Mouse (Mus musculus) liver, embryonic 14.5 days (tissue): Measurements from ENCODE around the gene Zfp36l1. TPM values are rescaled to one million over a fixed set of nuclear protein-coding genes. Genes with fewer than 3 reads are reported as not detected.

Source experiments
- ATAC-seq: fragments of 200-750 bp; cut with Nextera tagmentation; 2 replicates; pipeline ENCODE4 v1.8.0; 2017; ENCODE audit warnings: moderate number of reproducible peaks, mild to moderate bottlenecking, moderate library complexity; ENCODE audit not compliant: insufficient read depth
- DNase-seq, 3 experiments: peaks; one replicate each; pipeline ENCODE4 v3.0.0-alpha.2; 2012 to 2013; ENCODE audit warnings: low read depth in 3 of 3, low spot score in 3 of 3
- H3K27ac ChIP-seq: fragments of 300-500 bp; sonication (generic); 2 replicates; pipeline ENCODE4 v1.5.1; 2014; ENCODE audit warnings: moderate library complexity, mild to moderate bottlenecking, control low read depth, inconsistent platforms
- H3K27me3 ChIP-seq: fragments of 300-500 bp; sonication (generic); 2 replicates; pipeline ENCODE4 v1.6.1; 2014; ENCODE audit warnings: mild to moderate bottlenecking, low read length, moderate library complexity; ENCODE audit not compliant: control insufficient read depth, insufficient read depth
- H3K36me3 ChIP-seq: fragments of 300-500 bp; sonication (generic); replicated peaks from 2 replicates; pipeline ENCODE4 v1.6.1; 2014; ENCODE audit warnings: low read depth; ENCODE audit not compliant: control insufficient read depth, insufficient read depth
- H3K4me1 ChIP-seq, 2 experiments: fragments of 200-500 bp in 1 of 2; fragments of 300-500 bp in 1 of 2; sonication (generic) in 1 of 2; replicated peaks; 2 replicates each; pipeline ENCODE4 v1.6.1; 2012 to 2014; ENCODE audit warnings: antibody characterized with exemption in 1 of 2, inconsistent platforms in 1 of 2, low read length in 1 of 2; ENCODE audit not compliant: control insufficient read depth in 2 of 2, insufficient read depth in 2 of 2
- H3K4me2 ChIP-seq: fragments of 300-500 bp; sonication (generic); 2 replicates; pipeline ENCODE4 v1.6.1; 2014; ENCODE audit warnings: low read depth, mild to moderate bottlenecking, control low read depth, moderate library complexity
- H3K4me3 ChIP-seq, 2 experiments: fragments of 200-500 bp in 1 of 2; fragments of 300-500 bp in 1 of 2; sonication (generic) in 1 of 2; 2 replicates each; pipeline ENCODE4 v1.5.1; 2012 to 2014; ENCODE audit warnings: low read depth in 2 of 2, low read length in 2 of 2, mild to moderate bottlenecking in 2 of 2, control low read depth in 1 of 2, inconsistent platforms in 1 of 2, moderate library complexity in 1 of 2; ENCODE audit not compliant: insufficient read depth in 1 of 2
- H3K9ac ChIP-seq: fragments of 300-500 bp; sonication (generic); replicated peaks from 2 replicates; pipeline ENCODE4 v1.6.1; 2014; ENCODE audit warnings: mild to moderate bottlenecking, control low read depth, moderate library complexity
- H3K9me3 ChIP-seq: fragments of 300-500 bp; sonication (generic); 2 replicates; pipeline ENCODE4 v1.6.1; 2016; ENCODE audit warnings: low read length, mixed read lengths; ENCODE audit not compliant: control insufficient read depth
- CTCF ChIP-seq: IDR thresholded peaks from 2 replicates; pipeline ENCODE4 v1.5.1; 2016; ENCODE audit warnings: antibody characterized with exemption, low read depth, control low read depth
- EP300 ChIP-seq: IDR thresholded peaks from 2 replicates; pipeline ENCODE4 v1.6.1; 2016; ENCODE audit warnings: antibody characterized with exemption, low read depth
- WGBS: fragments of 180-500 bp; shearing (Covaris S2); extraction: QIAGEN DNeasy Blood & Tissue Kit; methylation state at CpG from one replicate; pipeline ENCODE4 v1.1.7; 2014; ENCODE audit not compliant: insufficient replicate concordance; 5-methylcytosine and 5-hydroxymethylcytosine counted together
- polyA plus RNA-seq, 2 experiments: library from polyadenylated mRNA; depleted of rRNA in 1 of 2; stranded (reverse) in 1 of 2; unstranded in 1 of 2; fragments of >200 nt; fragmentation: Nextera tagmentation in 1 of 2; extraction: Ambion mirVana in 1 of 2; gene quantifications; 2 replicates each; pipeline versions ENCODE4 v1.2.1 to v1.2.3; 2012 to 2014

Gene Zfp36l1
- polyA plus RNA-seq, 2 experiments: 19.4 to 22.7 TPM

- H3K27ac ChIP-seq: no peak overlapping the region
- H3K9me3 ChIP-seq: no peaks in the 10 kb centered on the region
- no peak for ATAC-seq
- no peak overlapping the region for H3K9ac ChIP-seq
- no peak overlapping the region for H3K4me2 ChIP-seq
- no peaks in the 10 kb centered on the region for H3K36me3 ChIP-seq
- TF ChIP-seq EP300 (no peak), CTCF (no peak)
- H3K4me1 ChIP-seq: peaks cover 3 to 34% of the 10 kb centered on the region in 2 experiments; a peak in 2 of 4 replicates
- H3K27me3 ChIP-seq: no peaks in the 10 kb centered on the region
- DNase-seq: no peak
- no peak overlapping the region for H3K4me3 ChIP-seq
- 33% methylated on average over 9 of the region's 9 CpGs for WGBS
These were observed 52.5 kb downstream of the Zfp36l1 start for GRCm38 (mm10) chr12:80060338-80060737.

- Histone ChIP-seq H3K4me3 (no peak overlapping the region), H3K36me3 (no peaks in the 10 kb centered on the region), H3K9ac (no peak overlapping the region), H3K4me2 (no peak overlapping the region), H3K9me3 (no peaks in the 10 kb centered on the region), H3K27me3 (no peaks in the 10 kb centered on the region), H3K4me1 (peaks cover 3 to 35% of the 10 kb centered on the region in 2 experiments; a peak in 2 of 4 replicates), H3K27ac (no peak overlapping the region)
- no peak for TF ChIP-seq CTCF
- TF ChIP-seq EP300: no peak
- ATAC-seq (no peak), DNase-seq (no peak)
- WGBS: 30% methylated on average over 5 of the region's 5 CpGs
These were observed 53.0 kb downstream of the Zfp36l1 start for GRCm38 (mm10) chr12:80059773-80060328.

Other genes starting within 250 kb of the Zfp36l1 start
- gene Actn1, start 147.4 kb upstream of the Zfp36l1 start, polyA plus RNA-seq (2012; rRNA removed): 9.8 and 14.0 TPM in 2 replicates
- gene Actn1, start 147.4 kb upstream of the Zfp36l1 start, polyA plus RNA-seq (2014; fragmentation: Nextera tagmentation; extraction: Ambion mirVana): 5.6 and 6.9 TPM in 2 replicates